Mouse (Mus musculus): Measurements from ENCODE around the gene Themis3. TPM values are rescaled to one million over a fixed set of nuclear protein-coding genes. Genes with fewer than 3 reads are reported as not detected.

The Themis3 gene
- 1 to 10 TPM in 1 of 2 experiments, under 1 TPM in 1; 0.81 to 1.2 TPM for total RNA-seq (2023)

DNA sequence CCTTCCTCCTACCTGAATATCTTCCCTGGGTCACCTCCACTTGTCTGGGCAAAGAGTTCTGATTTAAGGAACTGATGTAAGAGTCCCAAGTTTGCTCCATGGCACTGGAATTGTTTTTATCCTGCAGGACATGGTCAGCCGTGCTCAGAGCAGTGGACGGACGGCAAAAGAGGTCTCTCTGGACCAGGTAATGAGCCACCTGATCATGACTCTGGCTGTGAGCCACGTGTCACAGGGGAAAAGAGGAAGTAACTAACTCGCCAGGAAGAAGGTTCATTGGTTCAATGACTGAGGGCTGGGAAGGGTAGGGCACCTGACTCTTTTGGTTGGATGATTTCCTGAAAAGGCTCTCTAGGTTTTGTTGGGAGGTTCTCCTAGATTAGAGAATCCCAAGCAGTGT, at the start of gene Themis3:
Gene Themis3, minus strand, starts transcription at position 187 of the 400 bp plus-strand sequence.

GRCm38 (mm10) chr17:66519554-66520553, 74.6 kb downstream of the Themis3 start, which contains the start of gene Rab12:
Gene Rab12, minus strand, starts transcription at chr17:66519729.

Other genes with a start within 250 kb of the Themis3 start
- gene Mtcl1, start 144.9 kb downstream of the Themis3 start, total RNA-seq (2023) = under 1 TPM in 1 of 2 experiments, not detected in 1; 0.34 TPM
- gene Rab12, start 74.9 kb downstream of the Themis3 start, total RNA-seq (2023) = 10 to 100 TPM; 46.9 to 48.7 TPM